ENCODE assay signal across 8 mouse cellular contexts in the genomic region with DNA sequence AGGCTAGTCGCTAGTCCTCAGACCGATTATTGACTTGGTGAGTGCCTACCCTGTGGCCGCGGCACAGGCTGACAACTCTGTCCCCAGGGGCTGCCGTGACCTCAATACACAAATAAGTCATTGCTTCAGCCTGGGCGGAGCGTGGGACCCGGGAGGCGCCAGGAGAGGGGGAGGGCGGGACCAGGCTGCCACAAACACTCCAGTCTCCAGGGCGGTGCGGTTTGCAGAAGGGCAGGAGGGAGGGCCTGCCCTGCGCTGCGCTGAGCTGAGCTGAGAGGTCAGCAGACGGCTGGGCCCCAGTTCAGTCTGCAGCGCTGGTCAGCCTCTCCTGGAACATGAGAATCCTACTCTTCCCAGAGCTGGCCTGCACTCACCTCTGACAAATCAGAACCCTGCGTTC. TPM values are rescaled to one million over a fixed set of nuclear protein-coding genes. Genes with fewer than 3 reads are reported as not detected.
DNase-seq lines count a peak whose midpoint lies in the region; ATAC-seq and TF ChIP-seq lines count a peak whose summit lies in the region.

No protein-coding gene starts in this region.

- no peaks in the 10 kb centered on the region for H3K36me3 ChIP-seq in hindbrain, embryonic 11.5 days (ENCODE audit: control insufficient read depth, insufficient read depth, low read length)
- no peaks in the 10 kb centered on the region for H3K36me3 ChIP-seq in lung, postnatal 0 days (ENCODE audit: insufficient read depth, low read length)

- peak; percentile 15; the same call in 1 of the 2 replicates for TF ChIP-seq EP300 in lung, postnatal 0 days (IDR thresholded peaks at IDR 0.05)

- H3K9me3 ChIP-seq in hindbrain, embryonic 11.5 days (ENCODE audit: control insufficient read depth, low read length): no peaks in the 10 kb centered on the region
- no peaks in the 10 kb centered on the region for H3K9me3 ChIP-seq in lung, postnatal 0 days (ENCODE audit: low read length)

- peak overlapping the region; percentile 33 for H3K4me2 ChIP-seq in hindbrain, embryonic 11.5 days (replicated peaks; ENCODE audit: low read depth, low read length)
- peak overlapping the region; percentile 54 for H3K4me2 ChIP-seq in lung, postnatal 0 days (replicated peaks; ENCODE audit: low read depth, low read length)

- H3K9ac ChIP-seq in hindbrain, embryonic 11.5 days (ENCODE audit: low read depth, low read length): peak overlapping the region; percentile 20; the same call in 1 of the 2 replicates
- 0 out of 2 replicates have a peak overlapping the region, but pooled peaks have one; percentile 17 for H3K9ac ChIP-seq in lung, postnatal 0 days (replicated peaks; ENCODE audit: low read depth)

- H3K4me3 ChIP-seq in hindbrain, embryonic 11.5 days (ENCODE audit: low read depth, low read length): no peak overlapping the region
- H3K4me3 ChIP-seq in lung, postnatal 0 days (ENCODE audit: low read depth, low read length): no peak overlapping the region

- peak overlapping the region; percentile 55 for H3K27ac ChIP-seq in hindbrain, embryonic 11.5 days (ENCODE audit: low read depth, low read length)
- peak overlapping the region; percentile 85 for H3K27ac ChIP-seq in lung, postnatal 0 days (ENCODE audit: low read length)

- peak; percentile 93 for DNase-seq in NIH3T3 (ENCODE audit: low read depth)
- peak; percentile 90 for DNase-seq in cerebellum, adult 9-10 months
- DNase-seq in frontal cortex, postnatal 10 days (ENCODE audit: low spot score in 2 of 2): peak; percentile 58 to 70
- peak; percentile 91 for DNase-seq in hindbrain, embryonic 11.5 days (ENCODE audit: low spot score)
- DNase-seq in layer of hippocampus, postnatal 10 days (ENCODE audit: low spot score in 2 of 2): peak; percentile 61 to 68
- DNase-seq in lung, postnatal 0 days (ENCODE audit: low spot score): peak; percentile 97
- DNase-seq in ovary, postnatal 14 days (ENCODE audit: low spot score): peak; percentile 63
- peak; percentile 67 for DNase-seq in urinary bladder, adult 2 months (ENCODE audit: low spot score)

- no peak for TF ChIP-seq CTCF in lung, postnatal 0 days (IDR thresholded peaks at IDR 0.05)

- peaks cover 8% of the 10 kb centered on the region for H3K4me1 ChIP-seq in hindbrain, embryonic 11.5 days (replicated peaks; ENCODE audit: control insufficient read depth, insufficient read depth, low read length)
- no peaks in the 10 kb centered on the region for H3K4me1 ChIP-seq in lung, postnatal 0 days (ENCODE audit: insufficient read depth, low read depth, low read length)

- ATAC-seq in hindbrain, embryonic 11.5 days (ENCODE audit: low FRiP score): peak; percentile 97
- ATAC-seq in lung, postnatal 0 days: peak; percentile 99

- WGBS in hindbrain, embryonic 11.5 days: under 1% methylated on average over 17 of the region's 17 CpGs
- WGBS in lung, postnatal 0 days: 1% methylated on average over 17 of the region's 17 CpGs

- H3K27me3 ChIP-seq in hindbrain, embryonic 11.5 days (ENCODE audit: control insufficient read depth, insufficient read depth, low read length): no peaks in the 10 kb centered on the region
- no peaks in the 10 kb centered on the region for H3K27me3 ChIP-seq in lung, postnatal 0 days (replicated peaks; ENCODE audit: insufficient read depth, low read length)

RNA-seq across cellular contexts. Expression of gene Sept5, which starts 57.2 kb away (rescaled TPM):
- 63.4 and 64.4 TPM in 2 replicates for polyA plus RNA-seq in hindbrain, embryonic 11.5 days (2014; fragmentation: Nextera tagmentation; extraction: Ambion mirVana)
- total RNA-seq in layer of hippocampus, postnatal 10 days (2021): 100 to 1,000 TPM; 543 to 588 TPM
- 8.5 and 9.6 TPM in 2 replicates for polyA plus RNA-seq in lung, postnatal 0 days (2015; fragmentation: Nextera tagmentation; extraction: Ambion mirVana)
- 44.7 and 46.4 TPM in 2 replicates for polyA plus RNA-seq in urinary bladder, adult 2 months (2012; rRNA removed)
